Mouse (Mus musculus) hematopoietic multipotent progenitor cell, adult 10-12 weeks (in vitro differentiated cells): ENCODE measurements around the gene Gm49380. TPM values are rescaled to one million over a fixed set of nuclear protein-coding genes. Genes with fewer than 3 reads are reported as not detected.

Experiments used
- polyA plus RNA-seq: library from polyadenylated mRNA; stranded (reverse); fragments of >175 nt; gene quantifications from 2 replicates; pipeline ENCODE4 v1.2.3, GENCODE M21; 2012; ENCODE audit warnings: low replicate concordance

The Gm49380 gene
- polyA plus RNA-seq: not detected in 2 replicates

DNA sequence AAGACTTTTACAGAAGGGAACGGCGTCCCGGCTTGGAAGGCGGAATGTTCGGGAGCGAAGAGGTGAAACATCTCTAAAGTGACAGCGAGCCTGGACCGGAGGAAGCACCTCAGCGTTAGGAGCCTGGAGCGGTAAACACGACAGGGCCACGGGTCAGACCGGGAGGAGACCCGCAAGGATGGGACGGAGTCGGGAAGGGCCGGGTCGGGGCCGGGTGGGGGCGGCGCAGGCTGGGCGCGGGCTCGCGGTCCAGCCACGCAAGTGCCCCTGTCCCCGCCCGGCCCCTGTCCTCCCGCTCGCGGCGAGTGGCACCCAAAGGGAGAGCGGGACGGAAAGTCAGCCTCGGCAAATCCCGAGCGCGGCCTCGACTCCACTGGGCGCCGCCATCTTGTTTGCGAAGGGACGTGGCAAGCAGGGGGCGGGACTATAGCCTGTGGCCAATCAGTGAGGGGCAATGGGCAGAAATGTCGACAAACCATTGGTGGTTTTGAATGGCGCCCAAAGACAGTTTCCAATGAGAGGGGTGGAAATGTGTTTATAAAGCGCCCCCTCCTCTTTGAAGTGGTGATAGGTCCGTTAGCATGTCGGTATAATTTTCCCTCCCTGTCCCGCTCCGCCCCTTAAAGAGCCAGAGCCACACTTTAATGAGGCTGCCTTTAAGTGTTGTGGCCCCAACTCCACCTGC is at the start of gene Gm49380, which contains the start of gene Rnf26:
Gene Gm49380 (minus strand): TSS at position 396 of the 685 bp plus-strand sequence.
Gene Rnf26 (minus strand): TSS at position 413 of the 685 bp plus-strand sequence.

GRCm38 (mm10) chr9:44134101-44134850 is 21.0 kb upstream of the Gm49380 start, which contains the start of gene Mcam:
TSS of gene Mcam (plus strand) at chr9:44134469.

GRCm38 (mm10) chr9:44107110-44107509 is 6.2 kb downstream of the Gm49380 start, which contains the start of gene C1qtnf5:
TSS of gene C1qtnf5 (plus strand) at chr9:44107245.

GRCm38 (mm10) chr9:44101490-44101889 is 11.8 kb downstream of the Gm49380 start, which contains the start of gene Mfrp:
TSS of gene Mfrp (plus strand) at chr9:44101729.

DNA sequence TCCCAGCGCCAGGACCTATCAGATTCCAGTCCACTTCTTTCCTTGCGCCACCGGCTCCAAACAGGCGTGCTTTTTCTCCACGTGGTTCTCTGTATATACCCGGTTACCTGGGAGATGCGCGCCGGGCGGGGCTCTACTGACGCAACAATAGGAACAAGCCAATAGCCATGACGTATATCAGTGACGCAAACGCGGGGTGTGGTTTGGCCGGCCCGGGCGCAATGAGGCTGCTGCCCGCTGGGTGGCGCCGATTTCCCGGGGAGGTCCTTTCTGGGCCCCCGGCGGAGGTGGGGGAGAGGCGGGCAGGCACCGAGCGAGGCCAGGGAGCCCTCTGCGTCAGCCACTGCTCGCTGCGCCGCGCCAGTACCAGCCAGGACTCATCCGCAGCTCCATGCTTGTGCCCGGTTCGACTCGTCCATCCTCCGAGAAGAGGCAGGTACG is 46.5 kb downstream of the Gm49380 start, which contains the start of gene Usp2:
Gene Usp2 (plus strand): TSS at position 237 of the 441 bp plus-strand sequence.

DNA sequence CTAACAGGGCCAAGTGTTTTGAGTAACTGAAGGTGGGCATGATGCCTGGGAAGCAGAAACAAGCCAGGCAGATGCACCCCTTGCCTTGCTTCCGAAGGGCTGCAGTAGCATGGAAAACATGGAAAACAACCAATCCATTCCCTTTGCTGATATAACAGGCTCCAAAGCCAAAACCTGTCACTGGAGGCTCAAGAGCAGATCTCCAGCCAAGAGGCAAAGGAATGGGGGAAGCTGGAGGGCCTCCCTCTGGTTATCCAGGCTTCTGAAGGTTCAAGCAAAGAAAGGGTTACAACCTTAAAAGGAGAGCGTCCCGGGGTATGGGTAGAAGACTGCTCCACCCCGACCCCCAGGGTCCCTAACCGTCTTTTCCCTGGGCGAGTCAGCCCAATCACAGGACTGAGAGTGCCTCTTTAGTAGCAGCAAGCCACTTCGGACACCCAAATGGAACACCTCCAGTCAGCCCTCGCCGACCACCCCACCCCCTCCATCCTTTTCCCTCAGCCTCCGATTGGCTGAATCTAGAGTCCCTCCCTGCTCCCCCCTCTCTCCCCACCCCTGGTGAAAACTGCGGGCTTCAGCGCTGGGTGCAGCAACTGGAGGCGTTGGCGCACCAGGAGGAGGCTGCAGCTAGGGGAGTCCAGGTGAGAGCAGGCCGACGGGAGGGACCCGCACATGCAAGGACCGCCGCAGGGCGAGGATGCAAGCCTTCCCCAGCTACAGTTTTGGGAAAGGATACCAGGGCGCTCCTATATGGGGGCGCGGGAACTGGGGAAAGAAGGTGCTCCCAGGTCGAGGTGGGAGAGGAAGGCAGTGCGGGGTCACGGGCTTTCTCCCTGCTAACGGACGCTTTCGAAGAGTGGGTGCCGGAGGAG is 70.2 kb downstream of the Gm49380 start, which contains the start of gene Thy1:
Gene Thy1 (plus strand): TSS at position 549 of the 872 bp plus-strand sequence.

Other genes starting within 250 kb of the Gm49380 start
- 101 and 336 TPM in 2 replicates for gene Thy1, start 70.1 kb downstream of the Gm49380 start, polyA plus RNA-seq
- gene Usp2, start 46.5 kb downstream of the Gm49380 start, polyA plus RNA-seq: 1.7 and 4.3 TPM in 2 replicates
- gene Mfrp, start 11.8 kb downstream of the Gm49380 start, polyA plus RNA-seq: not detected in 2 replicates
- gene C1qtnf5, start 6.3 kb downstream of the Gm49380 start, polyA plus RNA-seq: 0.13 TPM in 1 of 2 replicates, not detected in the other
- 15.4 and 36.4 TPM in 2 replicates for gene Rnf26, start within 50 bp of the Gm49380 start, polyA plus RNA-seq
- gene Mcam, start 21.0 kb upstream of the Gm49380 start, polyA plus RNA-seq: 2.2 and 2.4 TPM in 2 replicates
- gene Cbl, start 120.5 kb upstream of the Gm49380 start, polyA plus RNA-seq: 24.4 and 63.9 TPM in 2 replicates
- gene Ccdc153, start 127.2 kb upstream of the Gm49380 start, polyA plus RNA-seq: not detected in 2 replicates
- 0.12 TPM in 1 of 2 replicates, not detected in the other for gene Pdzd3, start 138.0 kb upstream of the Gm49380 start, polyA plus RNA-seq
- gene Nlrx1, start 155.1 kb upstream of the Gm49380 start, polyA plus RNA-seq: 9.7 and 13.4 TPM in 2 replicates
- 0.55 and 16.6 TPM in 2 replicates for gene Abcg4, start 175.1 kb upstream of the Gm49380 start, polyA plus RNA-seq
- gene Hinfp, start 192.2 kb upstream of the Gm49380 start, polyA plus RNA-seq: 6.5 and 11.9 TPM in 2 replicates
- gene C2cd2l, start 206.8 kb upstream of the Gm49380 start, polyA plus RNA-seq: 71.2 and 157 TPM in 2 replicates
- 6.6 and 8.5 TPM in 2 replicates for gene Dpagt1, start 212.5 kb upstream of the Gm49380 start, polyA plus RNA-seq
- gene H2afx, start 221.2 kb upstream of the Gm49380 start, polyA plus RNA-seq: 328 and 392 TPM in 2 replicates
- 18.2 and 149 TPM in 2 replicates for gene Hmbs, start 230.7 kb upstream of the Gm49380 start, polyA plus RNA-seq
- gene Vps11, start 248.2 kb upstream of the Gm49380 start, polyA plus RNA-seq: 16.2 and 21.1 TPM in 2 replicates